Mouse (Mus musculus) intestine, embryonic 14.5 days (tissue): ENCODE measurements around the gene Chrm3. TPM values are rescaled to one million over a fixed set of nuclear protein-coding genes. Genes with fewer than 3 reads are reported as not detected.
"Not testable (repeated sequence)": the region's sequence is repeated elsewhere in the genome, so short reads cannot be mapped to it uniquely, and the experiment has no call there.

Experiments
- ATAC-seq: fragments of 200-750 bp; cut with Nextera tagmentation; replicated peaks from 2 replicates; pipeline ENCODE4 v1.8.0; 2017; ENCODE audit warnings: low read depth, moderate number of reproducible peaks, moderate TSS enrichment, moderate library complexity; ENCODE audit not compliant: low FRiP score, low TSS enrichment
- DNase-seq: peaks from one replicate; pipeline ENCODE4 v3.0.0-alpha.2; 2018; ENCODE audit warnings: low spot score
- H3K27ac ChIP-seq: fragments of 300-500 bp; sonication (generic); 2 replicates; pipeline ENCODE4 v1.5.1; 2014; ENCODE audit warnings: low read depth, mild to moderate bottlenecking, control low read depth
- H3K27me3 ChIP-seq: fragments of 300-500 bp; sonication (generic); replicated peaks from 2 replicates; pipeline ENCODE4 v1.6.1; 2014; ENCODE audit warnings: low read length, control low read depth; ENCODE audit not compliant: control insufficient read depth, insufficient read depth
- H3K36me3 ChIP-seq: fragments of 300-500 bp; sonication (generic); 2 replicates; pipeline ENCODE4 v1.6.1; 2014; ENCODE audit warnings: low read length, control low read depth; ENCODE audit not compliant: control insufficient read depth, insufficient read depth
- H3K4me1 ChIP-seq: fragments of 300-500 bp; sonication (generic); replicated peaks from 2 replicates; pipeline ENCODE4 v1.6.1; 2014; ENCODE audit warnings: low read length, control low read depth, mixed read lengths; ENCODE audit not compliant: control insufficient read depth, insufficient read depth
- H3K4me2 ChIP-seq: fragments of 300-500 bp; sonication (generic); 2 replicates; pipeline ENCODE4 v1.6.1; 2014; ENCODE audit warnings: low read length
- H3K4me3 ChIP-seq: fragments of 300-500 bp; sonication (generic); 2 replicates; pipeline ENCODE4 v1.5.1; 2014; ENCODE audit warnings: low read depth, low read length, control low read depth, mixed read lengths
- H3K9ac ChIP-seq: fragments of 300-500 bp; sonication (generic); 2 replicates; pipeline ENCODE4 v1.6.1; 2014; ENCODE audit warnings: mild to moderate bottlenecking, low read length
- H3K9me3 ChIP-seq: fragments of 300-500 bp; sonication (generic); 2 replicates; pipeline ENCODE4 v1.6.1; 2016; ENCODE audit warnings: low read length, control low read depth; ENCODE audit not compliant: control insufficient read depth
- WGBS: fragments of 180-500 bp; shearing (Covaris S2); extraction: QIAGEN DNeasy Blood & Tissue Kit; methylation state at CpG from one replicate; pipeline ENCODE4 v1.1.7; 2014; 5-methylcytosine and 5-hydroxymethylcytosine counted together
- microRNA-seq: library from miRNA; unstranded; fragments of <30 nt; microRNA quantifications from one replicate; pipeline ENCODE4, GENCODE M21; 2016
- polyA plus RNA-seq: library from polyadenylated mRNA; unstranded; fragments of >200 nt; fragmentation: Nextera tagmentation; extraction: Ambion mirVana; gene quantifications from 2 replicates; pipeline ENCODE4 v1.2.1, GENCODE M21; 2014

Gene Chrm3
- polyA plus RNA-seq, 1 experiment from 2014 or later: 1.6 TPM

DNA sequence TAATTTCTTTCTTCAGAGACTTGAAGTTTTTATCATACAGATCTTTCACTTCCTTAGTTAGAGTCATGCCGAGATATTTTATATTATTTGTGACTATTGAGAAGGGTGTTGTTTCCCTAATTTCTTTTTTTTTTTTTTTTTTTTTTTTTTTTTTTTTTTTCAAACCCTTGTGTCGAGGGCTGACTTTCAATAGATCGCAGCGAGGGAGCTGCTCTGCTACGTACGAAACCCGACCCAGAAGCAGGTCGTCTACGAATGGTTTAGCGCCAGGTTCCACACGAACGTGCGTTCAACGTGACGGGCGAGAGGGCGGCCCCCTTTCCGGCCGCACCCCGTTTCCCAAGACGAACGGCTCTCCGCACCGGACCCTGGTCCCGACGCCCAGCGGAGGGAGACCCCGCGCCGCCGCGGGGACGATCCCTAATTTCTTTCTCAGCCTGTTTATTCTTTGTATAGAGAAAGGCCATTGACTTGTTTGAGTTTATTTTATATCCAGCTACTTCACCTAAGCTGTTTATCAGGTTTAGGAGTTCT is 526.4 kb downstream of the Chrm3 start:
- H3K9ac ChIP-seq, H3K4me2 ChIP-seq, H3K36me3 ChIP-seq, H3K27ac ChIP-seq, H3K4me3 ChIP-seq, H3K27me3 ChIP-seq, H3K9me3 ChIP-seq, H3K4me1 ChIP-seq: not testable (repeated sequence)
- ATAC-seq: peak; percentile 94
- WGBS: 69% methylated on average over 33 of the region's 33 CpGs
- peak; percentile 7 for DNase-seq

DNA sequence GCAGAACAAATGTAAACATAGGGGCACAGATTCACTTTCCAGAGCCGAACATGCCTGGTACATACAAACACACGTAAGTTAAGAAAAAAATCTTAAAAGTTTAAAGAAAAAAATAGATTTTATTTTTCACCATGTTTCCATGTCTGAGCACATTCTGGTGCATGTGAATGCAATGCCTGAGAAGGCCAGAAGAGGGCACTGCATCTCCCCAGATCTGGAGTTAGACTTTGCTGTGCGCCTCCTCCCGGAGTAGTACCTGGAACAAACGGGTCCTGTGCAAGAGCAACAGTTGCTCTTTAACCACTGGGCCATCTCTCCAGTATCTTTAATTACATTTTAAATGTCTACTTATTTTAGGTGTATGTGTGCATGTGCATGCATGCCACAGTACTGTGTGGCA is 534.4 kb downstream of the Chrm3 start:
- DNase-seq (no peak), ATAC-seq (no peak)
- Histone ChIP-seq H3K9me3 (no peaks in the 10 kb centered on the region), H3K36me3 (no peaks in the 10 kb centered on the region), H3K4me3 (no peak overlapping the region), H3K9ac (no peak overlapping the region), H3K27ac (no peak overlapping the region), H3K4me2 (no peak overlapping the region), H3K4me1 (no peaks in the 10 kb centered on the region), H3K27me3 (no peaks in the 10 kb centered on the region)
- 79% methylated on average over 5 of the region's 5 CpGs for WGBS

Small RNA genes lying within 50 kb of the gene (microRNA-seq; reads per million reads assigned to microRNA genes)
- not detected for gene Gm24187
